Mouse (Mus musculus) heart, embryonic 11.5 days (tissue): ENCODE measurements around the gene Rin3. TPM values are rescaled to one million over a fixed set of nuclear protein-coding genes. Genes with fewer than 3 reads are reported as not detected.
A peak's percentile ranks its signal among the peaks of the same experiment; 100 is the strongest.

Experiments used
- ATAC-seq: fragments of 200-750 bp; cut with Nextera tagmentation; replicated peaks from 2 replicates; pipeline ENCODE4 v1.8.0; 2017; ENCODE audit warnings: moderate library complexity; ENCODE audit not compliant: insufficient number of reproducible peaks, low FRiP score, low TSS enrichment
- H3K27ac ChIP-seq: fragments of 300-500 bp; sonication (generic); 2 replicates; pipeline ENCODE4 v1.5.1; 2014; ENCODE audit warnings: mild to moderate bottlenecking, low read depth, low read length
- H3K27me3 ChIP-seq: fragments of 300-500 bp; sonication (generic); 2 replicates; pipeline ENCODE4 v1.6.1; 2014; ENCODE audit warnings: mild to moderate bottlenecking, low read length, mixed read lengths; ENCODE audit not compliant: control insufficient read depth, insufficient read depth
- H3K36me3 ChIP-seq: fragments of 300-500 bp; sonication (generic); 2 replicates; pipeline ENCODE4 v1.6.1; 2014; ENCODE audit warnings: mild to moderate bottlenecking, low read length, moderate library complexity, mixed read lengths; ENCODE audit not compliant: control insufficient read depth, insufficient read depth
- H3K4me1 ChIP-seq: fragments of 300-500 bp; sonication (generic); 2 replicates; pipeline ENCODE4 v1.6.1; 2014; ENCODE audit warnings: low read length; ENCODE audit not compliant: control insufficient read depth, insufficient read depth
- H3K4me2 ChIP-seq: fragments of 300-500 bp; sonication (generic); 2 replicates; pipeline ENCODE4 v1.6.1; 2014; ENCODE audit warnings: mild to moderate bottlenecking, moderate library complexity
- H3K4me3 ChIP-seq: fragments of 300-500 bp; sonication (generic); 2 replicates; pipeline ENCODE4 v1.5.1; 2014; ENCODE audit warnings: low read depth, low read length
- H3K9ac ChIP-seq: fragments of 300-500 bp; sonication (generic); 2 replicates; pipeline ENCODE4 v1.6.1; 2014; ENCODE audit warnings: mild to moderate bottlenecking, low read depth, low read length, moderate library complexity
- H3K9me3 ChIP-seq: fragments of 300-500 bp; sonication (generic); replicated peaks from 2 replicates; pipeline ENCODE4 v1.6.1; 2016; ENCODE audit warnings: low read length; ENCODE audit not compliant: control insufficient read depth
- WGBS: fragments of 180-500 bp; shearing (Covaris S2); extraction: QIAGEN DNeasy Blood & Tissue Kit; methylation state at CpG from one replicate; pipeline ENCODE4 v1.1.7; 2014; ENCODE audit not compliant: insufficient replicate concordance; 5-methylcytosine and 5-hydroxymethylcytosine counted together
- polyA plus RNA-seq: library from polyadenylated mRNA; unstranded; fragments of >200 nt; fragmentation: Nextera tagmentation; extraction: Ambion mirVana; gene quantifications from 2 replicates; pipeline ENCODE4 v1.2.1, GENCODE M21; 2014

Gene Rin3
- polyA plus RNA-seq, 1 experiment from 2014 or later = 10.2 TPM

- H3K36me3 ChIP-seq = no peaks in the 10 kb centered on the region
- H3K9ac ChIP-seq = no peak overlapping the region
- 75% methylated on average over 2 of the region's 2 CpGs for WGBS
- no peak overlapping the region for H3K27ac ChIP-seq
- H3K27me3 ChIP-seq = no peaks in the 10 kb centered on the region
- no peaks in the 10 kb centered on the region for H3K9me3 ChIP-seq
- peaks cover 47% of the 10 kb centered on the region for H3K4me1 ChIP-seq
- no peak overlapping the region for H3K4me2 ChIP-seq
- no peak overlapping the region for H3K4me3 ChIP-seq
- no peak for ATAC-seq
Observed at GRCm38 (mm10) chr12:102290662-102291061, 7.8 kb downstream of the Rin3 start.

GRCm38 (mm10) chr12:102291686-102292085 is 8.8 kb downstream of the Rin3 start:
- H3K4me1 ChIP-seq = peaks cover 38% of the 10 kb centered on the region
- WGBS = 23% methylated on average over 6 of the region's 6 CpGs

GRCm38 (mm10) chr12:102292501-102293215 is 9.8 kb downstream of the Rin3 start:
- WGBS = 69% methylated on average over 7 of the region's 7 CpGs
- ATAC-seq = no peak
- Histone ChIP-seq H3K4me3 (no peak overlapping the region), H3K27me3 (no peaks in the 10 kb centered on the region), H3K9me3 (no peaks in the 10 kb centered on the region), H3K27ac (no peak overlapping the region), H3K4me2 (no peak overlapping the region), H3K9ac (no peak overlapping the region), H3K36me3 (no peaks in the 10 kb centered on the region), H3K4me1 (peaks cover 29% of the 10 kb centered on the region)

More at GRCm38 (mm10) chr12:102291686-102292085, 8.8 kb downstream of the Rin3 start:
- Histone ChIP-seq H3K4me2 (no peak overlapping the region), H3K4me3 (no peak overlapping the region), H3K9me3 (no peaks in the 10 kb centered on the region), H3K27ac (peak overlapping the region; percentile 59), H3K36me3 (no peaks in the 10 kb centered on the region), H3K27me3 (no peaks in the 10 kb centered on the region), H3K9ac (no peak overlapping the region; the same call in 1 of the 2 replicates)
- no peak for ATAC-seq

GRCm38 (mm10) chr12:102294634-102295033 is 11.8 kb downstream of the Rin3 start:
- no peak for ATAC-seq
- Histone ChIP-seq H3K4me1 (peaks cover 24% of the 10 kb centered on the region), H3K4me3 (no peak overlapping the region), H3K9me3 (no peaks in the 10 kb centered on the region), H3K27me3 (no peaks in the 10 kb centered on the region), H3K36me3 (no peaks in the 10 kb centered on the region), H3K27ac (no peak overlapping the region), H3K4me2 (no peak overlapping the region), H3K9ac (no peak overlapping the region)
- WGBS = 66% methylated on average over 5 of the region's 5 CpGs

- Histone ChIP-seq H3K4me1 (peaks cover 24% of the 10 kb centered on the region), H3K27me3 (no peaks in the 10 kb centered on the region), H3K36me3 (no peaks in the 10 kb centered on the region), H3K4me2 (no peak overlapping the region), H3K27ac (no peak overlapping the region), H3K4me3 (no peak overlapping the region), H3K9ac (no peak overlapping the region), H3K9me3 (no peaks in the 10 kb centered on the region)
- no peak for ATAC-seq
- WGBS = 64% methylated on average over 7 of the region's 7 CpGs
Observed at GRCm38 (mm10) chr12:102295230-102295629, 12.4 kb downstream of the Rin3 start.

GRCm38 (mm10) chr12:102295662-102296061 is 12.8 kb downstream of the Rin3 start:
- Histone ChIP-seq H3K4me2 (no peak overlapping the region), H3K9me3 (no peaks in the 10 kb centered on the region), H3K4me1 (peaks cover 24% of the 10 kb centered on the region), H3K9ac (no peak overlapping the region), H3K36me3 (no peaks in the 10 kb centered on the region), H3K27me3 (no peaks in the 10 kb centered on the region), H3K4me3 (no peak overlapping the region), H3K27ac (no peak overlapping the region)
- ATAC-seq = no peak
- 72% methylated on average over 8 of the region's 8 CpGs for WGBS

GRCm38 (mm10) chr12:102296361-102296760 is 13.5 kb downstream of the Rin3 start:
- Histone ChIP-seq H3K27ac (no peak overlapping the region), H3K9ac (no peak overlapping the region), H3K9me3 (no peaks in the 10 kb centered on the region), H3K27me3 (no peaks in the 10 kb centered on the region), H3K4me2 (no peak overlapping the region), H3K4me3 (no peak overlapping the region), H3K36me3 (no peaks in the 10 kb centered on the region), H3K4me1 (peaks cover 24% of the 10 kb centered on the region)
- ATAC-seq = no peak
- WGBS = 79% methylated on average over 1 of the region's 1 CpGs

GRCm38 (mm10) chr12:102296967-102297366 is 14.1 kb downstream of the Rin3 start:
- no peak overlapping the region for H3K9ac ChIP-seq
- no peak overlapping the region for H3K4me3 ChIP-seq
- H3K27me3 ChIP-seq = no peaks in the 10 kb centered on the region
- H3K4me2 ChIP-seq = no peak overlapping the region
- ATAC-seq = no peak
- WGBS = 76% methylated on average over 4 of the region's 4 CpGs
- peaks cover 19% of the 10 kb centered on the region for H3K4me1 ChIP-seq
- no peak overlapping the region for H3K27ac ChIP-seq
- no peaks in the 10 kb centered on the region for H3K36me3 ChIP-seq
- H3K9me3 ChIP-seq = no peaks in the 10 kb centered on the region

GRCm38 (mm10) chr12:102299209-102299608 is 16.4 kb downstream of the Rin3 start:
- H3K4me3 ChIP-seq = no peak overlapping the region
- ATAC-seq = no peak
- 41% methylated on average over 5 of the region's 5 CpGs for WGBS
- no peaks in the 10 kb centered on the region for H3K36me3 ChIP-seq
- H3K9me3 ChIP-seq = no peaks in the 10 kb centered on the region
- H3K27me3 ChIP-seq = no peaks in the 10 kb centered on the region
- no peak overlapping the region for H3K4me2 ChIP-seq
- H3K27ac ChIP-seq = no peak overlapping the region
- H3K4me1 ChIP-seq = peaks cover 31% of the 10 kb centered on the region
- H3K9ac ChIP-seq = no peak overlapping the region
